Mouse (Mus musculus): ENCODE results near the gene Zeb2. TPM values are rescaled to one million over a fixed set of nuclear protein-coding genes. Genes with fewer than 3 reads are reported as not detected.

The Zeb2 gene
- polyA plus RNA-seq, 1 experiment: 10.8 TPM

DNA sequence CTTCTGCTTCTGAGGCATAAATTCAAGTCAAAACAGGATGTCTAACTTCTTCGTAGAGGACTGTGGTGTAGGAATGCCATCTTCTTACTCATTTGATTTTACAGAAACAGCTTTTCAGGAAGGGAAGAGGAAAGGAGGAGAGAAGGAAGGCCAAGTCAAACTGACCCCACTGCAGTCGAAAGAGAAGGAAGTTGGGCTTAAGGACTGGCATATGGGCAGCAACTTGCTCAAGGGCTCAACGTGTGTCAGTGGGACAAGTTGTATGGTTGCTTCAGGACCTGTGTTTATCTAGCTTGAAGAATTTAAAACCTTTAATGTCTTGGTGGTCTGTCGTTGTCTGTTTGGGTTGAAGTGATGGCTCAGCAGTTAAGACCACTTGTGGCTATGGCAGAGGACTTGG is 67.3 kb downstream of the Zeb2 start:
- no peak for TF ChIP-seq REST (IDR thresholded peaks at IDR 0.05; ENCODE audit: insufficient read depth, insufficient read length)
- no peak for TF ChIP-seq MAX (IDR thresholded peaks at IDR 0.05; ENCODE audit: low read depth)
- TF ChIP-seq POLR2AphosphoS2 (IDR thresholded peaks at IDR 0.05; ENCODE audit: insufficient read length, low read depth): no peak
- Histone ChIP-seq H3K79me2 (ENCODE audit: control insufficient read depth, insufficient read depth) (peaks cover 86% of the 10 kb centered on the region), H3K4me3 (no peak overlapping the region), H3K4me2 (ENCODE audit: low read depth) (no peak overlapping the region), H3ac (ENCODE audit: control insufficient read depth, insufficient read length) (no peak overlapping the region), H3K36me3 (ENCODE audit: control insufficient read depth, insufficient read depth) (peaks cover 4% of the 10 kb centered on the region), H3K27me3 (ENCODE audit: control insufficient read depth, insufficient read depth, insufficient read length) (no peaks in the 10 kb centered on the region)

DNA sequence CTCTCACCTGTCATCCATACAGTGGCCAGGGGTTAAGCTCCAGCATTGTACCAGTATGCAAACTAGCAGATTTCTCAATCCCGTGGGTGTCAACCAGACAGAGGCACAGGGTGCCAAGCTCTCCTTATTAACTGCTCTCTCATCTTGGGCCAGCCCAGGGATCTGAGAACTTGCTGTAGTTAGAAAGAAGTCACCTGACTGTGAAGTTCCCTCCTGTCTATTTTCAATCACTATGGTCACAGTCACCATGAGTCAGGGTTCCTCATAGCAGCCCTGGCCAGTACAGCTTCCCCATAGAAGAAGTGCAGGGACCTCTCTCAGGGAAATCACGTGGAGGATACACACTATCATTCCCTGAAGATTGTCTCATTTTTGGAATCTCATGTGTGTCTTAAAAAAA is 67.9 kb downstream of the Zeb2 start:
- H3ac ChIP-seq (ENCODE audit: control insufficient read depth, insufficient read length): no peak overlapping the region
- H3K79me2 ChIP-seq (ENCODE audit: control insufficient read depth, insufficient read depth): peaks cover 86% of the 10 kb centered on the region
- H3K27me3 ChIP-seq (ENCODE audit: control insufficient read depth, insufficient read depth, insufficient read length): no peaks in the 10 kb centered on the region
- no peak overlapping the region for H3K4me3 ChIP-seq
- H3K36me3 ChIP-seq (ENCODE audit: control insufficient read depth, insufficient read depth): peaks cover 4% of the 10 kb centered on the region
- no peak overlapping the region for H3K4me2 ChIP-seq (ENCODE audit: low read depth)
- TF ChIP-seq CEBPB (IDR thresholded peaks at IDR 0.05; ENCODE audit: insufficient read depth, poor library complexity, severe bottlenecking) (0 out of 2 replicates have a peak, but pooled peaks have one; percentile 26), E2F4 (IDR thresholded peaks at IDR 0.05; ENCODE audit: insufficient read depth) (no peak), USF1 (IDR thresholded peaks at IDR 0.05; ENCODE audit: low read depth) (peak; percentile 54)

DNA sequence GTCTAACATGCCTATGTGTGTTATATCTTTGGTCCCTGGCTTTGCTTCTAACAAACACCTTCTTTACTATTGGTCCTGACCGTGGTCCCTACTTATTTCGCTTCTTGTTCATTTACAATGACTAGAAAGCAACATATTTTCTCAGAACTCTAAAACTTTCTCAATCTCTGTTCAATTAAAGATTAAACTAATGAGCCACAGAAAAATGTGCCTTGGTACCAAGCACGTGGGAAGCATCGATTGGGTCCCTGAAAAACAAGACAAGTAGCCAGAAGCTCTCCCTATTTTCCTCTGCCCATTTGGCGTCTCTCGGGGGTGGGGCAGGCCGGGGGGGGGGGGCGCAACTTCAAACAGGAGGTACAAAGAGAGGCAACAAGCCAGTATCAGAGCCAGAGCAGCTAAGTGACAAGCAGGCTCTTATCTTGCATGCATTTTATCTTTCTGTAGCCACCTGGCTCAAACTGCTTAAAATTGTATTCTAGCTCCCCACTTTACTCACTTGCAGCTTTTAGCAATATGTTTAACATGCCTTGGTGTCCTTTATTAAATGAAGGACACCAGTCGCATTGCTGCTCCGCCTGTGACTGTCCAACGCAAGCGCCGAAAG is 76.4 kb downstream of the Zeb2 start:
- no peak for TF ChIP-seq POLR2AphosphoS2 (IDR thresholded peaks at IDR 0.05; ENCODE audit: insufficient read length, low read depth)
- no peak for TF ChIP-seq MAX (IDR thresholded peaks at IDR 0.05; ENCODE audit: low read depth)
- no peak for TF ChIP-seq SRF (IDR thresholded peaks at IDR 0.05; ENCODE audit: control insufficient read depth, insufficient read length, low read depth)
- no peak for TF ChIP-seq TCF12 (IDR thresholded peaks at IDR 0.05; ENCODE audit: insufficient read depth, poor library complexity, severe bottlenecking)
- no peak for TF ChIP-seq E2F4 (IDR thresholded peaks at IDR 0.05; ENCODE audit: insufficient read depth)
- TF ChIP-seq POLR2A (IDR thresholded peaks at IDR 0.05; ENCODE audit: insufficient read length, low read depth): no peak
- TF ChIP-seq TCF3 (IDR thresholded peaks at IDR 0.05; ENCODE audit: insufficient read length, low read depth): no peak
- TF ChIP-seq MYOD1 (IDR thresholded peaks at IDR 0.05; ENCODE audit: control insufficient read depth in 1 of 3, insufficient read length in 2 of 3, low read depth in 2 of 3): no peak
- no peak for TF ChIP-seq CEBPB (IDR thresholded peaks at IDR 0.05; ENCODE audit: insufficient read depth, poor library complexity, severe bottlenecking)
- TF ChIP-seq USF1 (IDR thresholded peaks at IDR 0.05; ENCODE audit: low read depth): no peak
- no peak for TF ChIP-seq MYOG (IDR thresholded peaks at IDR 0.05; ENCODE audit: control insufficient read depth in 1 of 3, insufficient read depth in 1 of 3, insufficient read length in 2 of 3, low read depth in 2 of 3)
- no peak for TF ChIP-seq REST (IDR thresholded peaks at IDR 0.05; ENCODE audit: insufficient read depth, insufficient read length)
- Histone ChIP-seq H3K79me2 (ENCODE audit: control insufficient read depth, insufficient read depth) (peaks cover 97% of the 10 kb centered on the region), H3K4me2 (ENCODE audit: low read depth) (no peak overlapping the region), H3K36me3 (ENCODE audit: control insufficient read depth, insufficient read depth) (no peaks in the 10 kb centered on the region), H3K27me3 (ENCODE audit: control insufficient read depth, insufficient read depth, insufficient read length) (no peaks in the 10 kb centered on the region), H3K4me3 (no peak overlapping the region), H3ac (ENCODE audit: control insufficient read depth, insufficient read length) (no peak overlapping the region)

DNA sequence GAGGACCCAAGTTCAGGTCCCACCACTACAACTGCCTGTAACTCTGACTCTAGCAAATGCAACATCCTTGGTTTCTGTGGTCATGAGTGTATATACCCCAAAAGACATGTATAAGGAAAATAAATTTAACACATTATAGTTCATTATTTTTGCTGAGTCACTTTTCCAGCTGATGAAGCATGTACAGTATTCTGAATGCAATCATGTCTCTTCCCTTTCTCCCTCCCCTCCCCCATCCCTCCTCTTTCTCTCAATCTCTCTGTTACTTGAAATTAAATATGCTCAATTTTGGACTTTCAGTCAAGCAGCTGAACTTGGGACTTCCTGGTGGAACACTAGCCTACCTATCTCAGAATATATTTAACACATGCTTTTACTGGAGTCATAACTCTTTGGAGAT is 77.7 kb downstream of the Zeb2 start:
- TF ChIP-seq MYOG (IDR thresholded peaks at IDR 0.05; ENCODE audit: control insufficient read depth in 1 of 3, insufficient read depth in 1 of 3, insufficient read length in 2 of 3, low read depth in 2 of 3) (no peak), SRF (IDR thresholded peaks at IDR 0.05; ENCODE audit: control insufficient read depth, insufficient read length, low read depth) (no peak), E2F4 (IDR thresholded peaks at IDR 0.05; ENCODE audit: insufficient read depth) (no peak), MYOD1 (IDR thresholded peaks at IDR 0.05; ENCODE audit: control insufficient read depth in 1 of 3, insufficient read length in 2 of 3, low read depth in 2 of 3) (no peak), POLR2A (IDR thresholded peaks at IDR 0.05; ENCODE audit: insufficient read length, low read depth) (no peak), TCF3 (IDR thresholded peaks at IDR 0.05; ENCODE audit: insufficient read length, low read depth) (no peak), TCF12 (IDR thresholded peaks at IDR 0.05; ENCODE audit: insufficient read depth, poor library complexity, severe bottlenecking) (no peak), POLR2AphosphoS2 (IDR thresholded peaks at IDR 0.05; ENCODE audit: insufficient read length, low read depth) (no peak), REST (IDR thresholded peaks at IDR 0.05; ENCODE audit: insufficient read depth, insufficient read length) (no peak), MAX (IDR thresholded peaks at IDR 0.05; ENCODE audit: low read depth) (no peak), USF1 (IDR thresholded peaks at IDR 0.05; ENCODE audit: low read depth) (no peak), CEBPB (IDR thresholded peaks at IDR 0.05; ENCODE audit: insufficient read depth, poor library complexity, severe bottlenecking) (no peak)
- H3K36me3 ChIP-seq (ENCODE audit: control insufficient read depth, insufficient read depth): no peaks in the 10 kb centered on the region
- H3K79me2 ChIP-seq (ENCODE audit: control insufficient read depth, insufficient read depth): peaks cover 97% of the 10 kb centered on the region
- H3ac ChIP-seq (ENCODE audit: control insufficient read depth, insufficient read length): no peak overlapping the region
- H3K4me3 ChIP-seq: no peak overlapping the region
- no peaks in the 10 kb centered on the region for H3K27me3 ChIP-seq (ENCODE audit: control insufficient read depth, insufficient read depth, insufficient read length)
- no peak overlapping the region for H3K4me2 ChIP-seq (ENCODE audit: low read depth)

DNA sequence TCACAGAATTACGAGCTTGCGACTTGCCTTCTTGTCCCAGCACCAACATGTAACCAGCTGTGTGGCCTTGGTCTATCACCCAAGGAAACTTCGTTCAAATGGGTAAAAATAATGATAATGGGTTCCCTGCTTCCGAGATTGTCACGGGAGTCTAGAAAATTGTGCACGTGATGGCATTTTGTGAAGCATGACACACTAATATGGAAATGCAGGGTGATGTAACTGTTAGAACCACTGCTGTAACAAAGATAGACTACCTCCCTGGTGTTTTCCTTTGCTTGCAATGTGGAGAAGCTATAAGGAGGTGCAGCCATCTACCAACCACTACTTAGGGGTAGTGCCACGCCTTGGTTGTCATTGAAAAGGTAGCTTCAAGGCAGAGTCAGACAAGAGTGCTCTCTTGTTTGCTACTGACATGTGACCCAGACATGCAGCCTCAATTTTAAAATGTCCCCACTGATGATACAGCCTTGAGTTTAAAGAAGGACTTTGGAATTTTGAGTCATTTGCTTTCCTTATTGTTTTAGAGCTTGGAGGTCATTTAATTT is 89.0 kb downstream of the Zeb2 start:
- Histone ChIP-seq H3K79me2 (ENCODE audit: control insufficient read depth, insufficient read depth) (peaks cover 98% of the 10 kb centered on the region), H3ac (ENCODE audit: control insufficient read depth, insufficient read length) (no peak overlapping the region), H3K36me3 (ENCODE audit: control insufficient read depth, insufficient read depth) (no peaks in the 10 kb centered on the region), H3K4me2 (ENCODE audit: low read depth) (no peak overlapping the region), H3K4me3 (no peak overlapping the region), H3K27me3 (ENCODE audit: control insufficient read depth, insufficient read depth, insufficient read length) (no peaks in the 10 kb centered on the region)
- TF ChIP-seq E2F4 (IDR thresholded peaks at IDR 0.05; ENCODE audit: insufficient read depth) (no peak), CEBPB (IDR thresholded peaks at IDR 0.05; ENCODE audit: insufficient read depth, poor library complexity, severe bottlenecking) (peak; percentile 61; the same call in 1 of the 2 replicates)
